ENCODE assay signal across 7 mouse cellular contexts in the genomic region with DNA sequence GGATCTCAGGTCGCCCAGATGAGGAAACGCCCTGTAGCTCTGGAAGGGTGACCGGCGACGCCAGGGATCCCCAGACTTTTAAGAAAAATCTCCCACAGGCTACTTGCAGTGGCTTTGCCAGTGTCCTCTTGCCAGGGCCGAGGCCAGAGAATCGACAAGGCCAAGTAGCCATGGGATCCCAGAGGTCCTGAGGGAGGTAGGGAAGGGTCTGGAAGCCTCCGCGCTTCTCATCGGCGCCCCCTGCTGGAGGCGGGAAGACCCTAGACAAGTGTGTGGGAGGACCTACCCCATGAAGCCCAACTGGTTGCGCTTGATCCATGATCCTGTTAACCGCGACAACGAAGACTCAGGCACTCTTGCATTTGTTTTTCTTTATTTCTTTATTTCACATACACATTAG. TPM values are rescaled to one million over a fixed set of nuclear protein-coding genes. Genes with fewer than 3 reads are reported as not detected.
DNase-seq lines count a peak whose midpoint lies in the region; TF ChIP-seq lines count a peak whose summit lies in the region.

No protein-coding gene starts in this region.

- WGBS in bone marrow, adult 2 months: under 1% methylated on average over 16 of the region's 16 CpGs
- WGBS in forebrain, embryonic 10.5 days: under 1% methylated on average over 16 of the region's 16 CpGs
- WGBS in macrophage (ENCODE audit: missing documents): 5% methylated on average over 16 of the region's 16 CpGs

- peak overlapping the region; percentile 98 for H3K27ac ChIP-seq in MEL (ENCODE audit: control insufficient read depth, low read depth, low read length)
- H3K27ac ChIP-seq in bone marrow, adult 2 months (ENCODE audit: control insufficient read depth, insufficient read depth, low read depth, low read length, poor library complexity): peak overlapping the region; percentile 97
- H3K27ac ChIP-seq in forebrain, embryonic 10.5 days: peak overlapping the region; percentile 72
- H3K27ac ChIP-seq in macrophage: peak overlapping the region; percentile 76

- no peak for TF ChIP-seq RAD21 in MEL (IDR thresholded peaks at IDR 0.05; ENCODE audit: low read depth, low read length)

- DNase-seq in MEL (ENCODE audit: low read depth, low spot score): peak; percentile 91
- peak; percentile 83 for DNase-seq in forebrain, embryonic 10.5 days (ENCODE audit: extremely low spot score, low spot score)
- DNase-seq in heart, postnatal 10 days: peak; percentile 87 to 91
- DNase-seq in kidney, postnatal 36 days: peak; percentile 69 to 92
- DNase-seq in spleen, postnatal 36 days (ENCODE audit: low spot score in 2 of 2): peak; percentile 75 to 85

- intact Hi-C loops in heart, postnatal 10 days (cut with DNase I): no loop called here

- peak overlapping the region; percentile 98 for H3K9ac ChIP-seq in MEL (ENCODE audit: control insufficient read depth, low read depth, low read length, poor library complexity, severe bottlenecking)

- TF ChIP-seq CTCF in MEL (IDR thresholded peaks at IDR 0.05 in 2 of 3, conservative IDR thresholded peaks at IDR 0.05 in 1 of 3; ENCODE audit: control insufficient read depth in 1 of 3, insufficient read depth in 1 of 3, low read depth in 2 of 3, low read length in 3 of 3, poor library complexity in 1 of 3, severe bottlenecking in 1 of 3): peak; percentile 69 to 84 (median 72)
- TF ChIP-seq CTCF in bone marrow, adult 2 months (IDR thresholded peaks at IDR 0.05; ENCODE audit: control insufficient read depth, insufficient read depth, low read length): peak; percentile 83

- H3K79me2 ChIP-seq in MEL (ENCODE audit: control insufficient read depth, insufficient read depth, low read length, poor library complexity): peaks cover 32% of the 10 kb centered on the region
- H3K79me2 ChIP-seq in macrophage (ENCODE audit: inconsistent target): peaks cover 27% of the 10 kb centered on the region

- no peaks in the 10 kb centered on the region for H3K9me3 ChIP-seq in MEL (replicated peaks; ENCODE audit: insufficient read depth, low read length)
- no peaks in the 10 kb centered on the region for H3K9me3 ChIP-seq in forebrain, embryonic 10.5 days

- peaks cover 6 to 25% of the 10 kb centered on the region in 2 experiments for H3K4me1 ChIP-seq in MEL (ENCODE audit: control insufficient read depth in 1 of 2, insufficient read depth in 2 of 2, low read length in 2 of 2)
- H3K4me1 ChIP-seq in bone marrow, adult 2 months (ENCODE audit: control insufficient read depth, insufficient read depth, low read length): peaks cover 20% of the 10 kb centered on the region
- H3K4me1 ChIP-seq in forebrain, embryonic 10.5 days: peaks cover 71% of the 10 kb centered on the region

- H3K36me3 ChIP-seq in MEL (ENCODE audit: control insufficient read depth in 1 of 2, insufficient read depth in 2 of 2, low read length in 2 of 2) (peaks cover 0 to 20% of the 10 kb centered on the region in 2 experiments; a peak in 2 of 4 replicates), macrophage (ENCODE audit: inconsistent target) (no peaks in the 10 kb centered on the region)
- peaks cover 9% of the 10 kb centered on the region for H3K36me3 ChIP-seq in forebrain, embryonic 10.5 days (replicated peaks)

- TF ChIP-seq POLR2A in MEL (IDR thresholded peaks at IDR 0.05; ENCODE audit: control insufficient read depth in 1 of 2, insufficient read depth in 1 of 2, low read depth in 1 of 2, low read length in 2 of 2, poor library complexity in 1 of 2): no peak; a peak in 1 of 4 replicates
- peak; percentile 41; the same call in 1 of the 2 replicates for TF ChIP-seq POLR2A in bone marrow, adult 2 months (IDR thresholded peaks at IDR 0.05; ENCODE audit: borderline replicate concordance, control insufficient read depth, low read depth, low read length)

- H3K4me3 ChIP-seq in MEL (ENCODE audit: control insufficient read depth in 1 of 2, insufficient read depth in 1 of 2, low read depth in 2 of 2, low read length in 2 of 2) (peak overlapping the region; percentile 36 to 98), macrophage (ENCODE audit: inconsistent target) (peak overlapping the region; percentile 21; the same call in 1 of the 2 replicates)
- H3K4me3 ChIP-seq in bone marrow, adult 2 months (replicated peaks; ENCODE audit: control insufficient read depth, low read depth, low read length): peak overlapping the region; percentile 59
- H3K4me3 ChIP-seq in forebrain, embryonic 10.5 days: peak overlapping the region; percentile 44

- TF ChIP-seq EP300 in MEL (IDR thresholded peaks at IDR 0.05; ENCODE audit: low read depth in 1 of 2, low read length in 2 of 2): no peak

- H3K27me3 ChIP-seq in MEL (ENCODE audit: control insufficient read depth in 1 of 2, insufficient read depth in 2 of 2, low read length in 2 of 2): no peaks in the 10 kb centered on the region
- H3K27me3 ChIP-seq in forebrain, embryonic 10.5 days (ENCODE audit: poor library complexity, severe bottlenecking): peaks cover 100% of the 10 kb centered on the region

RNA-seq across cellular contexts. Expression of a gene that starts 3.1 kb away (rescaled TPM):
- total RNA-seq in MEL (2012; rRNA removed): 75.5 and 88.7 TPM in 2 replicates
- 100 to 1,000 TPM; 136 to 149 TPM for polyA plus RNA-seq in MEL (2012; ENCODE audit: insufficient read depth in 1 of 2, insufficient read length in 2 of 2, low read depth in 1 of 2, low replicate concordance in 2 of 2, missing spikeins in 1 of 2)
- 59.2 and 125 TPM in 2 replicates for polyA plus RNA-seq in bone marrow, adult 2 months (2011; ENCODE audit: insufficient read depth, insufficient read length, low replicate concordance, missing spikeins)
- polyA plus RNA-seq in forebrain, embryonic 10.5 days (2016; fragmentation: Nextera tagmentation; extraction: Ambion mirVana): 4.9 and 5.8 TPM in 2 replicates
- 1 to 10 TPM; 8.4 to 9.1 TPM for total RNA-seq in heart, postnatal 10 days (2021)
- total RNA-seq in macrophage (2018; cell fraction: chromatin; rRNA removed): 100 to 1,000 TPM in 11 of 26 experiments, 10 to 100 TPM in 13, 1 to 10 TPM in 2; 2.3 to 178 (median 69.7) TPM
- 10 to 100 TPM in 25 of 26 experiments, 1 to 10 TPM in 1; 6.6 to 88.0 (median 59.5) TPM for total RNA-seq in macrophage (2018; cell fraction: cytosol; rRNA removed)
- total RNA-seq in macrophage (2018; cell fraction: nucleus; rRNA removed): 100 to 1,000 TPM in 11 of 26 experiments, 10 to 100 TPM in 14, 1 to 10 TPM in 1; 8.1 to 193 (median 91.8) TPM
- 38.2 to 65.7 TPM (median 48.7 TPM) in 3 replicates for polyA plus RNA-seq in macrophage (2018)

RNA-seq across cellular contexts. Expression of a gene that starts 16.7 kb away (rescaled TPM):
- 42.5 and 45.3 TPM in 2 replicates for total RNA-seq in MEL (2012; rRNA removed)
- polyA plus RNA-seq in MEL (2012; ENCODE audit: insufficient read depth in 1 of 2, insufficient read length in 2 of 2, low read depth in 1 of 2, low replicate concordance in 2 of 2, missing spikeins in 1 of 2): 100 to 1,000 TPM in 1 of 2 experiments, not detected in 1; 106 TPM
- polyA plus RNA-seq in bone marrow, adult 2 months (2011; ENCODE audit: insufficient read depth, insufficient read length, low replicate concordance, missing spikeins): 14.6 and 26.2 TPM in 2 replicates
- polyA plus RNA-seq in forebrain, embryonic 10.5 days (2016; fragmentation: Nextera tagmentation; extraction: Ambion mirVana): 31.3 and 31.5 TPM in 2 replicates
- 10 to 100 TPM; 50.2 TPM for total RNA-seq in heart, postnatal 10 days (2021)
- 10 to 100 TPM; 29.2 to 67.2 (median 42.0) TPM for total RNA-seq in macrophage (2018; cell fraction: chromatin; rRNA removed)
- 10 to 100 TPM; 49.3 to 73.4 (median 60.7) TPM for total RNA-seq in macrophage (2018; cell fraction: cytosol; rRNA removed)
- 10 to 100 TPM; 42.8 to 95.1 (median 62.2) TPM for total RNA-seq in macrophage (2018; cell fraction: nucleus; rRNA removed)
- 42.2 to 61.4 TPM (median 49.6 TPM) in 3 replicates for polyA plus RNA-seq in macrophage (2018)

RNA-seq across cellular contexts. Expression of a gene that starts 18.2 kb away (rescaled TPM):
- total RNA-seq in MEL (2012; rRNA removed): 154 and 183 TPM in 2 replicates
- polyA plus RNA-seq in MEL (2012; ENCODE audit: insufficient read depth in 1 of 2, insufficient read length in 2 of 2, low read depth in 1 of 2, low replicate concordance in 2 of 2, missing spikeins in 1 of 2): 100 to 1,000 TPM in 1 of 2 experiments, not detected in 1; 221 TPM
- 78.9 and 134 TPM in 2 replicates for polyA plus RNA-seq in bone marrow, adult 2 months (2011; ENCODE audit: insufficient read depth, insufficient read length, low replicate concordance, missing spikeins)
- 68.8 and 69.3 TPM in 2 replicates for polyA plus RNA-seq in forebrain, embryonic 10.5 days (2016; fragmentation: Nextera tagmentation; extraction: Ambion mirVana)
- total RNA-seq in heart, postnatal 10 days (2021): 10 to 100 TPM; 40.3 to 40.6 TPM
- 100 to 1,000 TPM; 145 to 258 (median 188) TPM for total RNA-seq in macrophage (2018; cell fraction: chromatin; rRNA removed)
- total RNA-seq in macrophage (2018; cell fraction: cytosol; rRNA removed): 10 to 100 TPM; 23.1 to 41.2 (median 31.8) TPM
- total RNA-seq in macrophage (2018; cell fraction: nucleus; rRNA removed): 100 to 1,000 TPM in 18 of 26 experiments, 10 to 100 TPM in 8; 58.4 to 242 (median 112) TPM
- polyA plus RNA-seq in macrophage (2018): 24.6 to 51.1 TPM (median 43.5 TPM) in 3 replicates

RNA-seq across cellular contexts. Expression of a gene that starts 18.5 kb away (rescaled TPM):
- total RNA-seq in MEL (2012; rRNA removed): 5.6 and 7.9 TPM in 2 replicates
- polyA plus RNA-seq in MEL (2012; ENCODE audit: insufficient read depth in 1 of 2, insufficient read length in 2 of 2, low read depth in 1 of 2, low replicate concordance in 2 of 2, missing spikeins in 1 of 2): 10 to 100 TPM in 1 of 2 experiments, not detected in 1; 17.1 TPM
- polyA plus RNA-seq in bone marrow, adult 2 months (2011; ENCODE audit: insufficient read depth, insufficient read length, low replicate concordance, missing spikeins): 12.0 and 27.2 TPM in 2 replicates
- 1.3 and 2.1 TPM in 2 replicates for polyA plus RNA-seq in forebrain, embryonic 10.5 days (2016; fragmentation: Nextera tagmentation; extraction: Ambion mirVana)
- under 1 TPM; 0.50 to 0.89 TPM for total RNA-seq in heart, postnatal 10 days (2021)
- not detected for total RNA-seq in macrophage (2018; cell fraction: chromatin; rRNA removed)
- total RNA-seq in macrophage (2018; cell fraction: cytosol; rRNA removed): under 1 TPM in 5 of 26 experiments, not detected in 21; 0.18 to 0.66 (median 0.31) TPM
- total RNA-seq in macrophage (2018; cell fraction: nucleus; rRNA removed): not detected
- not detected in 3 replicates for polyA plus RNA-seq in macrophage (2018)

RNA-seq across cellular contexts. Expression of a gene that starts 41.7 kb away (rescaled TPM):
- total RNA-seq in MEL (2012; rRNA removed): 22.5 and 24.4 TPM in 2 replicates
- 100 to 1,000 TPM in 1 of 2 experiments, 10 to 100 TPM in 1; 37.7 to 258 TPM for polyA plus RNA-seq in MEL (2012; ENCODE audit: insufficient read depth in 1 of 2, insufficient read length in 2 of 2, low read depth in 1 of 2, low replicate concordance in 2 of 2, missing spikeins in 1 of 2)
- polyA plus RNA-seq in bone marrow, adult 2 months (2011; ENCODE audit: insufficient read depth, insufficient read length, low replicate concordance, missing spikeins): 13.2 and 49.9 TPM in 2 replicates
- polyA plus RNA-seq in forebrain, embryonic 10.5 days (2016; fragmentation: Nextera tagmentation; extraction: Ambion mirVana): 91.4 and 96.9 TPM in 2 replicates
- 10 to 100 TPM; 30.8 to 31.4 TPM for total RNA-seq in heart, postnatal 10 days (2021)
- total RNA-seq in macrophage (2018; cell fraction: chromatin; rRNA removed): 100 to 1,000 TPM in 11 of 26 experiments, 10 to 100 TPM in 14, 1 to 10 TPM in 1; 8.1 to 794 (median 83.2) TPM
- 1,000 to 10,000 TPM in 1 of 26 experiments, 100 to 1,000 TPM in 16, 10 to 100 TPM in 9; 12.7 to 1,041 (median 226) TPM for total RNA-seq in macrophage (2018; cell fraction: cytosol; rRNA removed)
- total RNA-seq in macrophage (2018; cell fraction: nucleus; rRNA removed): 1,000 to 10,000 TPM in 1 of 26 experiments, 100 to 1,000 TPM in 15, 10 to 100 TPM in 10; 18.1 to 1,358 (median 213) TPM
- 13.1 to 24.0 TPM (median 23.6 TPM) in 3 replicates for polyA plus RNA-seq in macrophage (2018)

Comparison
In these comparisons a context has a peak if more than half of its experiments do, and no peak if none do; other contexts are left out.
1. Peak in every context shown above with its lines: DNase-seq, H3K4me3 ChIP-seq and H3K27ac ChIP-seq.